ENCODE assay signal across 8 mouse cellular contexts in the genomic region with DNA sequence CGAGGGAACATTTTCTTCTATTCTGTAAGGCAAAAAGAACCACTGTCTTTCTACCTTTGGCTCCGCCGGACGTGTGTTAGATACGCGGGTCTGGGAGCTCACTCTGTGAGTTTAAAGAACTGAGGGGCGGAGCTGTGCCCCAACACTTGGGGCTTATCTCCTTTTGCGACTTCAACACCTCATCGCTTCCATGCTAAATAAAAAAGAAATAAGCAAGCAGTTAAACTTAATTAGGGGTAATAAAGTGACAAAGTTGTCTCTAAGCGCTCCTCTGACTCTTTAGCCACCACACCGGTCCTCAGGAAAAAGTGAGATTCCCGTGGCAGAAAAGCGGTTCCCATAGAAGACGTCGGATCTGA. TPM values are rescaled to one million over a fixed set of nuclear protein-coding genes. Genes with fewer than 3 reads are reported as not detected.
A peak's percentile ranks its signal among the peaks of the same experiment; 100 is the strongest.
DNase-seq lines count a peak whose midpoint lies in the region; ATAC-seq lines count a peak whose summit lies in the region.

No protein-coding gene starts in this region.

- WGBS in forebrain, embryonic 12.5 days: under 1% methylated on average over 15 of the region's 15 CpGs
- WGBS in limb, embryonic 13.5 days: under 1% methylated on average over 15 of the region's 15 CpGs

- H3K4me2 ChIP-seq in forebrain, embryonic 12.5 days: peak overlapping the region; percentile 98
- peak overlapping the region; percentile 99 for H3K4me2 ChIP-seq in limb, embryonic 13.5 days (replicated peaks)

- no peak overlapping the region for H3K27ac ChIP-seq in forebrain, embryonic 12.5 days
- H3K27ac ChIP-seq in limb, embryonic 13.5 days: no peak overlapping the region

- no peaks in the 10 kb centered on the region for H3K36me3 ChIP-seq in megakaryocyte, embryonic 14.5 days (replicated peaks; ENCODE audit: low read length)
- H3K36me3 ChIP-seq in forebrain, embryonic 12.5 days (replicated peaks): no peaks in the 10 kb centered on the region
- H3K36me3 ChIP-seq in limb, embryonic 13.5 days: no peaks in the 10 kb centered on the region

- peak; percentile 27 to 28 for DNase-seq in natural killer cell, adult 2 months (ENCODE audit: low spot score in 2 of 2)
- DNase-seq in cerebellum, adult 11 months: no peak
- no peak for DNase-seq in layer of hippocampus, postnatal 10 days (ENCODE audit: low spot score in 2 of 2)
- no peak for DNase-seq in layer of hippocampus, adult 11-12 months (ENCODE audit: low spot score)

- peak overlapping the region; percentile 98 for H3K4me3 ChIP-seq in megakaryocyte, embryonic 14.5 days (replicated peaks)
- H3K4me3 ChIP-seq in forebrain, embryonic 12.5 days (replicated peaks): peak overlapping the region; percentile 77
- H3K4me3 ChIP-seq in limb, embryonic 13.5 days: peak overlapping the region; percentile 84

- no peaks in the 10 kb centered on the region for H3K9me3 ChIP-seq in megakaryocyte, embryonic 14.5 days
- H3K9me3 ChIP-seq in forebrain, embryonic 12.5 days: no peaks in the 10 kb centered on the region
- no peaks in the 10 kb centered on the region for H3K9me3 ChIP-seq in limb, embryonic 13.5 days

- H3K9ac ChIP-seq in forebrain, embryonic 12.5 days: peak overlapping the region; percentile 66
- peak overlapping the region; percentile 73 for H3K9ac ChIP-seq in limb, embryonic 13.5 days

- peaks cover 40% of the 10 kb centered on the region for H3K4me1 ChIP-seq in megakaryocyte, embryonic 14.5 days
- peaks cover 29% of the 10 kb centered on the region for H3K4me1 ChIP-seq in forebrain, embryonic 12.5 days
- H3K4me1 ChIP-seq in limb, embryonic 13.5 days: peaks cover 35% of the 10 kb centered on the region

- H3K27me3 ChIP-seq in megakaryocyte, embryonic 14.5 days (replicated peaks): peaks cover 21% of the 10 kb centered on the region
- peaks cover 55% of the 10 kb centered on the region for H3K27me3 ChIP-seq in forebrain, embryonic 12.5 days
- peaks cover 20% of the 10 kb centered on the region for H3K27me3 ChIP-seq in limb, embryonic 13.5 days

- no peak for ATAC-seq in megakaryocyte, adult 5-6 weeks (ENCODE audit: poor library complexity, severe bottlenecking)
- no peak for ATAC-seq in forebrain, embryonic 12.5 days (ENCODE audit: low FRiP score)
- no peak for ATAC-seq in limb, embryonic 13.5 days (ENCODE audit: low FRiP score, low read depth)

RNA-seq across cellular contexts. Expression of gene Foxo1, which starts 0.9 kb away (rescaled TPM):
- 1.1 and 1.9 TPM in 2 replicates for polyA plus RNA-seq in megakaryocyte, embryonic 14.5 days (2012; ENCODE audit: insufficient read depth, low replicate concordance)
- 8.8 and 10.0 TPM in 2 replicates for total RNA-seq in megakaryocyte, adult 5-6 weeks (2015)
- 1.6 and 2.4 TPM in 2 replicates for total RNA-seq in megakaryocyte, adult 5-6 weeks (2017)
- 2.9 and 3.4 TPM in 2 replicates for polyA plus RNA-seq in forebrain, embryonic 12.5 days (2016; fragmentation: Nextera tagmentation; extraction: Ambion mirVana)
- polyA plus RNA-seq in limb, embryonic 13.5 days (2015; fragmentation: Nextera tagmentation; extraction: Ambion mirVana): 5.2 and 5.5 TPM in 2 replicates
- 10 to 100 TPM; 20.6 to 24.5 TPM for total RNA-seq in layer of hippocampus, postnatal 10 days (2021)

Comparison
In these comparisons a context has a peak if more than half of its experiments do, and no peak if none do; other contexts are left out.
1. DNase-seq: peak in natural killer cell, adult 2 months (2 of 2); none in cerebellum, adult 11 months (single experiment), layer of hippocampus, postnatal 10 days (0 of 2) and layer of hippocampus, adult 11-12 months (single experiment).
2. Peak in every context shown above with its lines, with median percentiles within 50 percentile points of each other: H3K4me3 ChIP-seq.